Mouse (Mus musculus) small intestine, adult 2 months (tissue): ENCODE measurements at regions not wholly inside any gene's neighbourhood (a gene's known extent, or its start where the extent isn't known, plus 50 kb on each side); places are given as distances from the start of the nearest gene placed in this dataset.

Experiments
- CTCF ChIP-seq: fragments of 200-500 bp; IDR thresholded peaks from 2 replicates; pipeline ENCODE4 v1.5.1; 2012; ENCODE audit warnings: low read depth, mild to moderate bottlenecking, control low read depth, inconsistent platforms, low read length, moderate library complexity, mixed read lengths; ENCODE audit not compliant: insufficient replicate concordance, insufficient read length; ENCODE audit errors: extremely low read depth
- POLR2A ChIP-seq: fragments of 200-500 bp; IDR thresholded peaks from 2 replicates; pipeline ENCODE4 v1.6.1; 2012; ENCODE audit warnings: low read depth, mild to moderate bottlenecking, control low read depth, inconsistent platforms, low read length, moderate library complexity

DNA sequence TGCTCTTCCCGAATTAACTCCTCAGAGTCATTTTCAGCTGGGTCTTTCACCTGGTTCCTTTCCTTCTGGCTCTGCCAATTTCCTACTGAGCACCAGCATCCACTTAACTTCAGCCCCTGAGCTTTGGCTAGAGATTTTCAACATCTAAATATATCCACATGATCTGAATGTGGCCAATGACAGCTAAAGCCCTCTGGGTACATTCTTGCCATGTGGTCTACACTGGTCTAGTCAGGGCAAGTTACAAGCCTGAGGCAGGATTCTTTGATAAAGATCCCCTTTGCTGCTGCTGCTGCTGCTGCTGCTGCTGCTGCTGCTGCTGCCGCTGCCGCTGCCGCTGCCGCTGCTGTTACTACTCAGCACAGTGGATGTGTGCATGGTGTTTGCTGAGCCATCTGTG, 109.3 kb upstream of the Pabpc6 start:
- TF ChIP-seq POLR2A (no peak), CTCF (no peak)
